Mouse (Mus musculus): Measurements from ENCODE around the gene Vmn2r61.

The Vmn2r61 gene

DNA sequence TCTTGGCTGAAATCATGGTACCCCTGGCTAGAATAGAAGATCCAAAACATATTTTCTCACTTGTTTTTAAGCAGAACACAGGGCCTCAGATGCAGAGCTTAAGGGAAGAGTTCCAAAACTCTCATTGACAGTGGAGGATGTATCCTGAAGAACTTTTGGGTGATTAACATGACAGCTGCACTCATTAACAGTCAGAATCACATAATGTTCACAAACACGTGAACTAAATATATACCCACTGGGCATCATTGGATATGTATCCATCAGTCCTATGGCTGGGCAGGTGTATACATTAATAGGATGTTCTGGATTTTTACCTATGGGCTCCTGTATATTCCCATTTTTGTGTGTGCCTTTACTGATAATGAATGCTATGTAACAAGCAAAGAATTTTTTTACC lies at the start of gene Vmn2r61:
TSS of gene Vmn2r61 (plus strand) at position 301 of the 400 bp plus-strand sequence.
- no peak for DNase-seq (ENCODE audit: low read depth, low spot score)
